Mouse (Mus musculus): ENCODE data around the gene Vmn1r77.

DNA sequence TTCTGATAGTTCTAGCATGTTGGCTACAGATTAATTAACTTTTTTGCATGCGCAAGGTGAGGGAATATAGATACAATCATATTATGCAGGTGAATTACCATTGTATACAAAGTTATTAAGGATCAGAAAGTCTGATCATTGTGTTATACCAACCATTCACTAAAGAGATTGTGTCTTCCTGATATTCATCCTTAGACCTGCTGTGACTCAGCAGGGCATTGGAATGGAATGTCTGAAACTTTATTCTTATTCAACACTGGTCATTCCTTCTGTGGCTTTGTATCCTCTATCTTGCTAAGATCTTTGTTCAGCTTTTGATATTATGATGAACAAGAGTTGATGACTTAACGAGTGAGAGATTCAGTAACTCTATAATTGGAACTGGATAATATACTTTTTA lies 4.1 kb downstream of the Vmn1r77 start:
- no peak for TF ChIP-seq USF1 (IDR thresholded peaks at IDR 0.05; ENCODE audit: low read depth)
- no peak for TF ChIP-seq CTCF (IDR thresholded peaks at IDR 0.05; ENCODE audit: control insufficient read depth, insufficient read depth, insufficient read length)
- no peak for TF ChIP-seq CEBPB (IDR thresholded peaks at IDR 0.05; ENCODE audit: low read depth)
- TF ChIP-seq MAX (IDR thresholded peaks at IDR 0.05): no peak
- no peak for TF ChIP-seq FOSL1 (IDR thresholded peaks at IDR 0.05; ENCODE audit: insufficient read depth, low read length, poor library complexity, severe bottlenecking)
- no peak for TF ChIP-seq MYOG (IDR thresholded peaks at IDR 0.05; ENCODE audit: control insufficient read depth, extremely low read depth, insufficient read length)

Data from C2C12 (cell line).